Mouse (Mus musculus) CD4-positive helper T cell, adult 2 months (primary cell): ENCODE measurements around the gene Car4.

Experiments
- DNase-seq: peaks from one replicate; pipeline ENCODE4 v3.0.0-alpha.2; 2012; ENCODE audit warnings: low read depth, missing footprints, low spot score

The Car4 gene

DNA sequence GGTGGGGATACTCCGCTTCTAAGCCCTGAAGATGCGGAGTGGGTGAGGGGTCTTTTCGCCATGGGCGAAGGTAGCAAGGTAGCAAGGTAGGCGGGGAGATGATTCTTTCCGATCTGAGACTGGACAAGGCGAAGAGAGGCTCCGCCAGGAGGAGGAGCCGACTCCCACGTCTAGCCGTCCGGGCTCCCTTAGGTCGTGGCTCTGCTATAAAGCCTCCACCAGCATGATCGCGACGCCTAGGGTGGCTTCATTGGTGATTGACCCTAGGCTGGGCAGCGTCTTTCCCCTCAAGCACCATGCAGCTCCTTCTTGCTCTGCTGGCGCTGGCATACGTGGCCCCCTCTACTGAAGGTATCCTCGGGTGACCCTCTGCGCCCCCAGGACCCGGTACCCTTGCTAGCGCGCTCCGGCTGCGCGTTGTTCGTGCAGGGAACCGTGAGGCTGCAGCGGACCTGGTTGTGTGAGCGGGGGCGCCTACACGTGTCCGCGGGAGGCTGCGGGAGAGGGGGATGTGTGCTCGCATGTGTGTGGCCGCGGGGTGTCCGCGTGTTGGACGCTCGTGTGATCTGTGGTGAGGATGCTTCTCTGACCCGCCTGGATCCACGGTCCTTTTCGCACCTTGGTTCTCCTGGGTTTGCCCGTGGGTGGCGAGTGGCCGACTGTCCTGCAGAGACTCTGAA lies at the start of gene Car4:
Car4 (plus strand) TSS at position 196 of the 680 bp plus-strand sequence.
- no peak for DNase-seq

- DNase-seq: no peak
Measured at GRCm38 (mm10) chr11:84908480-84908879, 49.1 kb upstream of the Car4 start.

DNA sequence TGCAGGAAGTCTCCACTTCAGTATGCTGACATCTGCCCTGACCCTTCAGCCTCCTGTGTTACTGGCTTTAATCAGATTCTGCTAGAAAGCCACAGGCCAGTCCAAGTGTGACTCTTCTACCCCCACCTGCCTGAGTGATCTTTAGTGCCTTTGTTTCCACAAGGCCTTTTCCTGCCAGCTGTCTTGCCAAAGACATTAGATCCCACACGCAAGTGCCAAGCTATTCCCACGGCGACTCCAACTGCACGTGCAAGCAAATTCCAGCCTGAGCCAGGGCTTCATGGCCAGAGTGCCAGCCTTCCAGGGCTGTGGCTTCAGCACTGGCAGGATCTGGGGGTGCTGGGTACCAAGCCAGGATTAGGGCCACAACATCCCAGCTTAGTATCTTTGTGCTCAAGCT lies 47.2 kb upstream of the Car4 start:
- no peak for DNase-seq

- DNase-seq: peak; percentile 17
Measured at GRCm38 (mm10) chr11:84914673-84915072, 42.9 kb upstream of the Car4 start.

- peak; percentile 91 for DNase-seq
Measured at GRCm38 (mm10) chr11:84916053-84916702, 41.4 kb upstream of the Car4 start, which contains the start of gene Znhit3. Gene Znhit3, minus strand, starts transcription at chr11:84916366.

DNA sequence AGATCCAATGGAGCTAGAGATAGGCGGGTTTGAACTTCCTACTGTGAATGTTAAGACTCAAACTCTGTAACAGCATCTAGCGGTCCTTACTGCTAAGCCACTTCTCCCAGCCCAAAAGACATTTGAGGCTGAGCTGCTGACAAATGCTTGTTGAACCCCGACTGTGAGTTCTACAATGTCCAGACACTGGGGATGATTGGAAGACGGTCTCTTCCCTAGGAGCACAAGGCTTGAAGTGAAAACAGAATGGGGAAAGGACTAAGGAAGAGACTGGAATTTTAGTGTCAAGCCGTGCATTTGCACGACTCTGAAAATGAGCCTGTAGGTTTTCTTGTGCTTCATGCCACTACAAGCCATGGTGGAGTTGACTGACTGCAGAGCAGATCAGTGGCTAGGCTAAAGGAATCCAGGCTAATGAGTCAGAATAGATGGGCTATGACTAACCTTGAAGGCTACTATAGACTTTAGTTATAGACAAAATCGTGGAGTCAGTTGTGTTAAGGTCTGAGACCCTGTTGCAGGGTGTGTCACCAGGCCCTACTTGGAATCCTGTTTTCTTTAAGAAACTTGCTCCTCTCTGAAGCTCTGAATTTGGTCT lies 40.8 kb upstream of the Car4 start:
- no peak for DNase-seq

- peak; percentile 83 for DNase-seq
Measured at GRCm38 (mm10) chr11:84918425-84918824, 39.2 kb upstream of the Car4 start.

- DNase-seq: peak; percentile 69
Measured at GRCm38 (mm10) chr11:84919276-84919675, 38.3 kb upstream of the Car4 start.

GRCm38 (mm10) chr11:84919951-84920350 lies 37.6 kb upstream of the Car4 start:
- DNase-seq: no peak

DNA sequence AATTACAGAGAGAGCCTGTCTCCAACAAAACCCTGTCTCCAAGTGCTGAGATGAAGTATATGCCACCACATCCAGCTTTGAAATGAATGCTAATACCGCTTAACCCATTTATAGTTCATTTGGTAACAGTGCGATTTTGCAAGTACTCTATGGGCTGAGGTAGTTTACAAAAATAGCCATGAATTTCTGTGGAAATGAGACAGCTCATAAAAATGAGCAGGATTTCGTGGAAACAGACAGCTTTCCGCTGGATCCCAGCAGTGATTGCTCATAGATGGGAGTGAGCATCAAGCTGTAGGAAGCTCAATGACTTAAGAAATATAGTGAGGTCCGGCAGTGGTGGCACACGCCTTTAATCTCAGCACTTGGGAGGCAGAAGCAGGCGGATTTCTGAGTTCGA lies 36.6 kb upstream of the Car4 start:
- DNase-seq: no peak

- no peak for DNase-seq
Measured at GRCm38 (mm10) chr11:84932261-84932660, 25.3 kb upstream of the Car4 start.

GRCm38 (mm10) chr11:84939508-84940053 lies 18.0 kb upstream of the Car4 start:
- no peak for DNase-seq

GRCm38 (mm10) chr11:84940140-84940539 lies 17.4 kb upstream of the Car4 start:
- no peak for DNase-seq

DNA sequence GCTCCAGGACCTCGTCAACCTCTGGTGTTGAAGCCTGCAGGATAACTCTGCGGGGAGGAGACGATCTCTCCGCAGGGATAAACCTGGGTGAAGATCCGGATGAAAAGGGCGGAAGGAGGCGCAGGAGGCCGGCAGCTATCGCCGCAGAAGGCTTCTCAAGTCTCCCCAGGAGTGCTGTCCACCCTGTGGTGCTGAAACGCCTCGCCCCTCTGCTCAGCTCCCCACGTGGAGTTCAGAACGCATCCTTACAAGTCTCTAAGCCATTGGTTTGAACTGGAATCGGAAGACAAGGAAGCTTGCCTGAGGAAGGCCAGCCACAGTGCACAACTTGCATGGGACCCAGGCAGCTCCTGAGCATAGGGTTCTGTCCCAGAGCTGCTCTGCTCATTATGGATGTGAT lies 13.6 kb upstream of the Car4 start:
- peak; percentile 25 for DNase-seq

- DNase-seq: no peak
Measured at GRCm38 (mm10) chr11:84944639-84945435, 12.7 kb upstream of the Car4 start.

DNA sequence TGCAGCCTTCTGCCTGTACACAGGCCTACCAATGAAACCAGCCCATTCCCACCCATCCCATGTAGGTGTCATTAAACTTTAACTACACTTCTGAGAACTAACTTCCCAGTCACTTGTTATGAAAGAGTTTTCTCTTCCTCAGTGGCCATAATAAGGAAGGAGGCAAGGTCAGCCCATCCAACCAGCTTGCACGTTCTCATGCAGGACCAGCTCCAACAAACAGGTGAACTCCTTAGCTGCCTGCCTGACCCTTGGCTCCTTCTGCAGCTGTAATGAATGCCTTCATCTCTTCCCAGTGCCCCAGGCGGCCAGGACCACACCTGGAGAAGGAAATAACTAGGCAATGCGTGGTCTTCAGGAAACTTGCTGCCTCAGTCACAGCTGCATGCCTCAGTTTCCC lies 11.7 kb upstream of the Car4 start:
- DNase-seq: no peak

- DNase-seq: no peak
Measured at GRCm38 (mm10) chr11:84947206-84947605, 10.4 kb upstream of the Car4 start.

DNA sequence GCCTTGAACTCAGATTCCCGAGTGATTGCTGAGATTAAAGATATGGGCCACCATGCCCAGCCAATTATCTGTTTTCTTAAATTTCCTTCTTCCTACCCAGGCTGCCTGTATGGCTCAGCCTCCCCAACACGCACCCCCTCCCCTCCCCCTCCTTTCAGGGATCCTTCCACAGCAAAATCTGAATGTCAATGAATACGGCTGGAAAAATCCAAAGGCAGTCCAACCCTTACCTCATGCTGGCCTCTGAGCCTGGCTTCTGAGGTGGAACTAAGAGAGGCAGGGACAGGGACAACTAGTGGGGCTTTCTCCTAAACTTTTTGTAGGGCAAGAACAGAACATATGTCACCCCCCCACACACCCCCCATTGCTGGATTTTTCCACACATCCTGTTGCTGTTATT lies 9.5 kb upstream of the Car4 start:
- DNase-seq: no peak

- DNase-seq: no peak
Measured at GRCm38 (mm10) chr11:84948526-84948925, 9.1 kb upstream of the Car4 start.

- no peak for DNase-seq
Measured at GRCm38 (mm10) chr11:84952611-84953010, 5.0 kb upstream of the Car4 start.

DNA sequence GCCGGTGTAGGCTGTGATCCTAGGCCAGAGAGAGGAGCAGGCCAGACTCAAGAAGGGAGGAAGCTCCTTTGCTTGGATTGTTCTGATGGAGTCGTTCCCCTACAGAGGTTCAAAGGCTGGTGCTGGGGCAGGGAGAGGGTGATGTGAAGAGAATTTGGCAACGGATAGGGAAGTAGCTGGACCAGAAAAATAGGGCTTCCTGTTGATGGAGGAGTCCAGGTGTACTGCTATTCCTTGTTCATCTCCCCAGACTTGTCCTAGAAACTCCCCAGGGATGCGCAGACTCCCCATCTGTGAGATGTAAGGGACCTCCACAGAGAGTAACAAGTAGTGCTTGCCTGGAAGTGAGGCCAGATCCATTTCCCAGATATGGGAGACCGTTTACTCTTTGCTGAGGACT lies 1.2 kb upstream of the Car4 start:
- no peak for DNase-seq

- DNase-seq: no peak
Measured at GRCm38 (mm10) chr11:84957171-84957570, 415 bp upstream of the Car4 start.
